In genomic region chr11:33866775-33867174, GRCm38 (mm10) we compare ENCODE assay signal across 21 mouse cellular contexts.
DNase-seq lines count a peak whose midpoint lies in the region; ATAC-seq and TF ChIP-seq lines count a peak whose summit lies in the region.
"Had no signal": no experiment of that assay in that cellular context is flagged by ENCODE, and none has a peak within 500 bp of the region (broad histone marks: within the 10 kb centered on the region; RNA-seq: fewer than 3 reads in every experiment).

No protein-coding gene starts in this region.

- no peak for TF ChIP-seq EP300 in lung, postnatal 0 days (IDR thresholded peaks at IDR 0.05)

- no peak overlapping the region for H3K9ac ChIP-seq in forebrain, postnatal 0 days
- H3K9ac ChIP-seq in forebrain, embryonic 13.5 days: no peak overlapping the region
- H3K9ac ChIP-seq in hindbrain, embryonic 16.5 days (ENCODE audit: low read depth, low read length): no peak overlapping the region
- no peak overlapping the region for H3K9ac ChIP-seq in neural tube, embryonic 13.5 days
- H3K9ac ChIP-seq in lung, postnatal 0 days (replicated peaks; ENCODE audit: low read depth): no peak overlapping the region
- H3K9ac ChIP-seq: heart, embryonic 13.5 days had no signal

- H3K4me3 ChIP-seq in forebrain, postnatal 0 days (ENCODE audit: low read depth, low read length): no peak overlapping the region
- H3K4me3 ChIP-seq in forebrain, embryonic 13.5 days: no peak overlapping the region
- no peak overlapping the region for H3K4me3 ChIP-seq in hindbrain, embryonic 16.5 days (ENCODE audit: low read length)
- H3K4me3 ChIP-seq in hindbrain, embryonic 10.5 days: no peak overlapping the region
- no peak overlapping the region for H3K4me3 ChIP-seq in neural tube, embryonic 13.5 days
- H3K4me3 ChIP-seq in lung, postnatal 0 days (ENCODE audit: low read depth, low read length): no peak overlapping the region
- H3K4me3 ChIP-seq: forebrain, embryonic 10.5 days; heart, adult 2 months; heart, embryonic 10.5 days; heart, embryonic 13.5 days had no signal

- WGBS in forebrain, postnatal 0 days: 48% methylated on average over 6 of the region's 6 CpGs
- 66% methylated on average over 6 of the region's 6 CpGs for WGBS in forebrain, embryonic 13.5 days
- 32% methylated on average over 6 of the region's 6 CpGs for WGBS in hindbrain, embryonic 16.5 days
- WGBS in hindbrain, embryonic 10.5 days: 75% methylated on average over 6 of the region's 6 CpGs
- 34% methylated on average over 6 of the region's 6 CpGs for WGBS in neural tube, embryonic 13.5 days
- 75% methylated on average over 6 of the region's 6 CpGs for WGBS in lung, postnatal 0 days

- no peaks in the 10 kb centered on the region for H3K9me3 ChIP-seq in forebrain, postnatal 0 days (ENCODE audit: low read length)
- H3K9me3 ChIP-seq in forebrain, embryonic 13.5 days (replicated peaks): no peaks in the 10 kb centered on the region
- no peaks in the 10 kb centered on the region for H3K9me3 ChIP-seq in hindbrain, embryonic 16.5 days (ENCODE audit: control insufficient read depth, low read length)
- H3K9me3 ChIP-seq in hindbrain, embryonic 10.5 days: no peaks in the 10 kb centered on the region
- no peaks in the 10 kb centered on the region for H3K9me3 ChIP-seq in neural tube, embryonic 13.5 days
- no peaks in the 10 kb centered on the region for H3K9me3 ChIP-seq in lung, postnatal 0 days (ENCODE audit: low read length)
- H3K9me3 ChIP-seq: forebrain, embryonic 10.5 days; heart, embryonic 10.5 days had no signal

- H3K4me1 ChIP-seq in forebrain, postnatal 0 days (ENCODE audit: insufficient read depth): no peaks in the 10 kb centered on the region
- 0 out of 2 replicates have a peak, but pooled peaks cover 6% of the 10 kb centered on the region for H3K4me1 ChIP-seq in forebrain, embryonic 13.5 days
- H3K4me1 ChIP-seq in hindbrain, embryonic 16.5 days (ENCODE audit: control insufficient read depth, insufficient read depth, low read depth, low read length): peaks cover 3% of the 10 kb centered on the region; the same call in 1 of the 2 replicates
- 0 out of 2 replicates have a peak, but pooled peaks cover 5% of the 10 kb centered on the region for H3K4me1 ChIP-seq in hindbrain, embryonic 10.5 days (replicated peaks)
- peaks cover 18% of the 10 kb centered on the region for H3K4me1 ChIP-seq in neural tube, embryonic 13.5 days (replicated peaks)
- peaks cover 1% of the 10 kb centered on the region; the same call in 1 of the 2 replicates for H3K4me1 ChIP-seq in lung, postnatal 0 days (ENCODE audit: insufficient read depth, low read depth, low read length)

- H3K36me3 ChIP-seq in forebrain, postnatal 0 days (ENCODE audit: insufficient read depth): no peaks in the 10 kb centered on the region
- H3K36me3 ChIP-seq in forebrain, embryonic 13.5 days (ENCODE audit: poor library complexity, severe bottlenecking): no peaks in the 10 kb centered on the region
- no peaks in the 10 kb centered on the region for H3K36me3 ChIP-seq in hindbrain, embryonic 16.5 days (ENCODE audit: control insufficient read depth, insufficient read depth, low read length)
- no peaks in the 10 kb centered on the region for H3K36me3 ChIP-seq in hindbrain, embryonic 10.5 days
- H3K36me3 ChIP-seq in neural tube, embryonic 13.5 days: no peaks in the 10 kb centered on the region
- no peaks in the 10 kb centered on the region for H3K36me3 ChIP-seq in lung, postnatal 0 days (ENCODE audit: insufficient read depth, low read length)
- H3K36me3 ChIP-seq: forebrain, embryonic 10.5 days; heart, embryonic 10.5 days; heart, embryonic 13.5 days had no signal

- H3K27ac ChIP-seq in forebrain, postnatal 0 days (ENCODE audit: low read depth, low read length): no peak overlapping the region
- H3K27ac ChIP-seq in forebrain, embryonic 13.5 days: no peak overlapping the region
- H3K27ac ChIP-seq in hindbrain, embryonic 16.5 days (ENCODE audit: low read depth, low read length): no peak overlapping the region
- no peak overlapping the region for H3K27ac ChIP-seq in hindbrain, embryonic 10.5 days
- 0 out of 2 replicates have a peak overlapping the region, but pooled peaks have one; percentile 34 for H3K27ac ChIP-seq in neural tube, embryonic 13.5 days (replicated peaks)
- H3K27ac ChIP-seq in lung, postnatal 0 days (ENCODE audit: low read length): no peak overlapping the region
- H3K27ac ChIP-seq: forebrain, embryonic 10.5 days; heart, adult 2 months; heart, embryonic 10.5 days; heart, embryonic 13.5 days had no signal

- no peaks in the 10 kb centered on the region for H3K27me3 ChIP-seq in forebrain, postnatal 0 days (ENCODE audit: insufficient read depth, low read length)
- H3K27me3 ChIP-seq in forebrain, embryonic 13.5 days: no peaks in the 10 kb centered on the region
- H3K27me3 ChIP-seq in hindbrain, embryonic 16.5 days (replicated peaks; ENCODE audit: control insufficient read depth, insufficient read depth, low read length): no peaks in the 10 kb centered on the region
- no peaks in the 10 kb centered on the region for H3K27me3 ChIP-seq in hindbrain, embryonic 10.5 days (ENCODE audit: insufficient read depth, poor library complexity, severe bottlenecking)
- H3K27me3 ChIP-seq in neural tube, embryonic 13.5 days: no peaks in the 10 kb centered on the region
- H3K27me3 ChIP-seq in lung, postnatal 0 days (replicated peaks; ENCODE audit: insufficient read depth, low read length): no peaks in the 10 kb centered on the region
- H3K27me3 ChIP-seq: heart, embryonic 13.5 days had no signal

- no peak overlapping the region for H3K4me2 ChIP-seq in forebrain, postnatal 0 days (ENCODE audit: low read depth)
- H3K4me2 ChIP-seq in forebrain, embryonic 13.5 days: no peak overlapping the region
- no peak overlapping the region for H3K4me2 ChIP-seq in hindbrain, embryonic 16.5 days (ENCODE audit: low read length)
- H3K4me2 ChIP-seq in neural tube, embryonic 13.5 days: no peak overlapping the region
- H3K4me2 ChIP-seq in lung, postnatal 0 days (replicated peaks; ENCODE audit: low read depth, low read length): no peak overlapping the region
- H3K4me2 ChIP-seq: heart, embryonic 13.5 days had no signal

- TF ChIP-seq CTCF in forebrain, postnatal 0 days (IDR thresholded peaks at IDR 0.05; ENCODE audit: low read depth): no peak
- TF ChIP-seq CTCF in lung, postnatal 0 days (IDR thresholded peaks at IDR 0.05): no peak

- no peak for DNase-seq in forebrain, postnatal 0 days
- DNase-seq in hindbrain, embryonic 10.5 days (ENCODE audit: low spot score): no peak
- no peak for DNase-seq in neural tube, embryonic 10.5 days (ENCODE audit: extremely low spot score, low spot score)
- DNase-seq in lung, postnatal 0 days (ENCODE audit: low spot score): no peak
- DNase-seq in lung, postnatal 14 days: no peak
- DNase-seq: adrenal gland, adult 8-10 months; adrenal gland, postnatal 25 days; cerebellum, adult 18-20 months; cerebellum, adult 9-10 months; cerebellum, postnatal 14 days; gastrocnemius, postnatal 25 days; heart, adult 2 months; heart, postnatal 14 days had no signal

- ATAC-seq in forebrain, postnatal 0 days: peak; percentile 53
- ATAC-seq in forebrain, embryonic 13.5 days: no peak
- peak; percentile 60 for ATAC-seq in hindbrain, embryonic 16.5 days
- peak; percentile 38; the same call in 1 of the 2 replicates for ATAC-seq in neural tube, embryonic 13.5 days (ENCODE audit: low read depth)
- no peak for ATAC-seq in lung, postnatal 0 days
- ATAC-seq: activated CD4-positive, CD25-positive, alpha-beta regulatory T cell, adult 4 months; forebrain, embryonic 14.5 days had no signal

Comparison
In these comparisons a context has a peak if more than half of its experiments do, and no peak if none do; other contexts are left out.
1. ATAC-seq: peak in forebrain, postnatal 0 days (single experiment), hindbrain, embryonic 16.5 days (single experiment) and neural tube, embryonic 13.5 days (single experiment); none in forebrain, embryonic 13.5 days (single experiment) and lung, postnatal 0 days (single experiment).